Mouse (Mus musculus) hindbrain, embryonic 15.5 days (tissue): ENCODE measurements at regions not wholly inside any gene's neighbourhood (a gene's known extent, or its start where the extent isn't known, plus 50 kb on each side); places are given as distances from the start of the nearest gene placed in this dataset.

Experiments
- ATAC-seq: fragments of 200-750 bp; cut with Nextera tagmentation; 2 replicates; pipeline ENCODE4 v1.8.0; 2017; ENCODE audit warnings: low read depth, moderate number of reproducible peaks, moderate TSS enrichment; ENCODE audit not compliant: low FRiP score
- H3K27ac ChIP-seq: fragments of 300-500 bp; sonication (generic); replicated peaks from 2 replicates; pipeline ENCODE4 v1.5.1; 2015; ENCODE audit warnings: mild to moderate bottlenecking, inconsistent platforms
- H3K27me3 ChIP-seq: fragments of 300-500 bp; sonication (generic); 2 replicates; pipeline ENCODE4 v1.6.1; 2015; ENCODE audit warnings: control low read depth, inconsistent platforms
- H3K36me3 ChIP-seq: fragments of 300-500 bp; sonication (generic); 2 replicates; pipeline ENCODE4 v1.6.1; 2015; ENCODE audit warnings: control low read depth, inconsistent platforms
- H3K4me1 ChIP-seq: fragments of 300-500 bp; sonication (generic); replicated peaks from 2 replicates; pipeline ENCODE4 v1.6.1; 2015; ENCODE audit warnings: control low read depth, inconsistent platforms
- H3K4me2 ChIP-seq: fragments of 300-500 bp; sonication (generic); 2 replicates; pipeline ENCODE4 v1.6.1; 2015; ENCODE audit warnings: moderate library complexity, mild to moderate bottlenecking, inconsistent platforms
- H3K4me3 ChIP-seq: fragments of 300-500 bp; sonication (generic); 2 replicates; pipeline ENCODE4 v1.5.1; 2015; ENCODE audit warnings: mild to moderate bottlenecking, inconsistent platforms
- H3K9ac ChIP-seq: fragments of 300-500 bp; sonication (generic); 2 replicates; pipeline ENCODE4 v1.6.1; 2015; ENCODE audit warnings: inconsistent platforms
- H3K9me3 ChIP-seq: fragments of 300-500 bp; sonication (generic); 2 replicates; pipeline ENCODE4 v1.6.1; 2016; ENCODE audit warnings: control low read depth, inconsistent platforms
- WGBS: fragments of 180-500 bp; shearing (Covaris S2); methylation state at CpG from one replicate; pipeline ENCODE4 v1.1.7; 2015; 5-methylcytosine and 5-hydroxymethylcytosine counted together

- H3K27ac ChIP-seq, result no peak overlapping the region
- no peak overlapping the region for H3K4me2 ChIP-seq
Measured at GRCm38 (mm10) chr8:116243493-116243892, 261.3 kb upstream of the Dynlrb2 start.

GRCm38 (mm10) chr8:116242972-116243371, 261.8 kb upstream of the Dynlrb2 start:
- no peak overlapping the region for H3K4me3 ChIP-seq

More at GRCm38 (mm10) chr8:116243493-116243892, 261.3 kb upstream of the Dynlrb2 start:
- Histone ChIP-seq H3K27me3 (0 out of 2 replicates have a peak, but pooled peaks cover 8% of the 10 kb centered on the region), H3K36me3 (no peaks in the 10 kb centered on the region), H3K4me1 (peaks cover 11% of the 10 kb centered on the region), H3K4me3 (no peak overlapping the region), H3K9me3 (no peaks in the 10 kb centered on the region), H3K9ac (no peak overlapping the region)
- 43% methylated on average over 8 of the region's 8 CpGs for WGBS
- ATAC-seq, result peak; percentile 59; the same call in 1 of the 2 replicates

GRCm38 (mm10) chr8:116241987-116242242, 262.9 kb upstream of the Dynlrb2 start:
- H3K4me2 ChIP-seq, result no peak overlapping the region
- H3K27me3 ChIP-seq, result 0 out of 2 replicates have a peak, but pooled peaks cover 8% of the 10 kb centered on the region
- 83% methylated on average over 5 of the region's 5 CpGs for WGBS
- peaks cover 11% of the 10 kb centered on the region for H3K4me1 ChIP-seq
- no peaks in the 10 kb centered on the region for H3K9me3 ChIP-seq
- H3K27ac ChIP-seq, result no peak overlapping the region
- no peak overlapping the region for H3K9ac ChIP-seq
- no peaks in the 10 kb centered on the region for H3K36me3 ChIP-seq
- no peak overlapping the region for H3K4me3 ChIP-seq
- ATAC-seq, result no peak

More at GRCm38 (mm10) chr8:116242972-116243371, 261.8 kb upstream of the Dynlrb2 start:
- peaks cover 11% of the 10 kb centered on the region for H3K4me1 ChIP-seq
- H3K9ac ChIP-seq, result no peak overlapping the region
- no peaks in the 10 kb centered on the region for H3K9me3 ChIP-seq
- H3K27me3 ChIP-seq, result 0 out of 2 replicates have a peak, but pooled peaks cover 8% of the 10 kb centered on the region
- no peak overlapping the region for H3K27ac ChIP-seq
- H3K36me3 ChIP-seq, result no peaks in the 10 kb centered on the region
- no peak for ATAC-seq
- 73% methylated on average over 5 of the region's 5 CpGs for WGBS
- H3K4me2 ChIP-seq, result no peak overlapping the region

- H3K4me3 ChIP-seq, result no peak overlapping the region
- peaks cover 11% of the 10 kb centered on the region for H3K4me1 ChIP-seq
- 55% methylated on average over 11 of the region's 11 CpGs for WGBS
- ATAC-seq, result no peak
- H3K27me3 ChIP-seq, result 0 out of 2 replicates have a peak, but pooled peaks cover 8% of the 10 kb centered on the region
- no peak overlapping the region for H3K27ac ChIP-seq
- no peak overlapping the region for H3K9ac ChIP-seq
- H3K9me3 ChIP-seq, result no peaks in the 10 kb centered on the region
- no peak overlapping the region for H3K4me2 ChIP-seq
- no peaks in the 10 kb centered on the region for H3K36me3 ChIP-seq
Measured at GRCm38 (mm10) chr8:116241146-116241986, 263.4 kb upstream of the Dynlrb2 start.

GRCm38 (mm10) chr8:116238670-116239069, 266.1 kb upstream of the Dynlrb2 start:
- no peak for ATAC-seq

GRCm38 (mm10) chr8:116237561-116238100, 267.1 kb upstream of the Dynlrb2 start:
- no peak for ATAC-seq
- Histone ChIP-seq H3K4me1 (0 out of 2 replicates have a peak, but pooled peaks cover 4% of the 10 kb centered on the region), H3K27ac (no peak overlapping the region), H3K9ac (no peak overlapping the region), H3K27me3 (0 out of 2 replicates have a peak, but pooled peaks cover 8% of the 10 kb centered on the region), H3K9me3 (no peaks in the 10 kb centered on the region), H3K4me3 (no peak overlapping the region), H3K4me2 (no peak overlapping the region), H3K36me3 (no peaks in the 10 kb centered on the region)
- WGBS, result 73% methylated on average over 3 of the region's 3 CpGs

More at GRCm38 (mm10) chr8:116238670-116239069, 266.1 kb upstream of the Dynlrb2 start:
- Histone ChIP-seq H3K9me3 (no peaks in the 10 kb centered on the region), H3K36me3 (no peaks in the 10 kb centered on the region), H3K27me3 (0 out of 2 replicates have a peak, but pooled peaks cover 8% of the 10 kb centered on the region), H3K4me3 (no peak overlapping the region), H3K4me2 (no peak overlapping the region), H3K4me1 (peaks cover 8% of the 10 kb centered on the region), H3K27ac (no peak overlapping the region), H3K9ac (no peak overlapping the region)
- 84% methylated on average over 1 of the region's 1 CpGs for WGBS

GRCm38 (mm10) chr8:116229654-116230136, 275.1 kb upstream of the Dynlrb2 start:
- Histone ChIP-seq H3K36me3 (no peaks in the 10 kb centered on the region), H3K4me2 (no peak overlapping the region), H3K4me3 (no peak overlapping the region), H3K4me1 (peaks cover 3% of the 10 kb centered on the region; the same call in 1 of the 2 replicates), H3K9me3 (no peaks in the 10 kb centered on the region), H3K27me3 (peaks cover 2% of the 10 kb centered on the region; the same call in 1 of the 2 replicates), H3K9ac (no peak overlapping the region), H3K27ac (no peak overlapping the region)
- 11% methylated on average over 5 of the region's 5 CpGs for WGBS
- ATAC-seq, result no peak; the same call in 1 of the 2 replicates

GRCm38 (mm10) chr8:116227003-116227402, 277.8 kb upstream of the Dynlrb2 start:
- no peak overlapping the region for H3K27ac ChIP-seq
- no peak overlapping the region for H3K4me2 ChIP-seq
- no peak overlapping the region for H3K9ac ChIP-seq
- peaks cover 3% of the 10 kb centered on the region; the same call in 1 of the 2 replicates for H3K4me1 ChIP-seq
- H3K4me3 ChIP-seq, result no peak overlapping the region
- H3K36me3 ChIP-seq, result no peaks in the 10 kb centered on the region
- H3K9me3 ChIP-seq, result no peaks in the 10 kb centered on the region
- 63% methylated on average over 9 of the region's 11 CpGs for WGBS
- no peak for ATAC-seq
- peaks cover 2% of the 10 kb centered on the region; the same call in 1 of the 2 replicates for H3K27me3 ChIP-seq

GRCm38 (mm10) chr8:116223235-116223634, 281.5 kb upstream of the Dynlrb2 start:
- 95% methylated on average over 2 of the region's 2 CpGs for WGBS
- Histone ChIP-seq H3K36me3 (no peaks in the 10 kb centered on the region), H3K9ac (no peak overlapping the region), H3K27me3 (no peaks in the 10 kb centered on the region), H3K4me1 (no peaks in the 10 kb centered on the region), H3K4me2 (no peak overlapping the region), H3K27ac (no peak overlapping the region), H3K4me3 (no peak overlapping the region), H3K9me3 (no peaks in the 10 kb centered on the region)
- ATAC-seq, result no peak

GRCm38 (mm10) chr8:116215909-116216308, 288.9 kb upstream of the Dynlrb2 start:
- H3K36me3 ChIP-seq, result no peaks in the 10 kb centered on the region
- H3K9ac ChIP-seq, result no peak overlapping the region
- H3K9me3 ChIP-seq, result no peaks in the 10 kb centered on the region; the same call in 1 of the 2 replicates
- no peak overlapping the region for H3K27ac ChIP-seq
- no peak overlapping the region for H3K4me2 ChIP-seq
- no peaks in the 10 kb centered on the region for H3K4me1 ChIP-seq
- H3K27me3 ChIP-seq, result no peaks in the 10 kb centered on the region
- no peak for ATAC-seq
- no peak overlapping the region for H3K4me3 ChIP-seq
- WGBS, result 70% methylated on average over 5 of the region's 5 CpGs

GRCm38 (mm10) chr8:116215286-116215860, 289.4 kb upstream of the Dynlrb2 start:
- no peaks in the 10 kb centered on the region for H3K27me3 ChIP-seq
- H3K4me2 ChIP-seq, result no peak overlapping the region
- H3K4me1 ChIP-seq, result no peaks in the 10 kb centered on the region
- no peak overlapping the region for H3K9ac ChIP-seq
- H3K9me3 ChIP-seq, result no peaks in the 10 kb centered on the region; the same call in 1 of the 2 replicates
- no peaks in the 10 kb centered on the region for H3K36me3 ChIP-seq
- 66% methylated on average over 5 of the region's 5 CpGs for WGBS
- ATAC-seq, result no peak
- no peak overlapping the region for H3K27ac ChIP-seq
- H3K4me3 ChIP-seq, result no peak overlapping the region

GRCm38 (mm10) chr8:116203631-116204030, 301.1 kb upstream of the Dynlrb2 start:
- Histone ChIP-seq H3K4me1 (peaks cover 8% of the 10 kb centered on the region), H3K9me3 (no peaks in the 10 kb centered on the region), H3K4me2 (no peak overlapping the region), H3K9ac (no peak overlapping the region), H3K27me3 (no peaks in the 10 kb centered on the region), H3K36me3 (no peaks in the 10 kb centered on the region), H3K27ac (no peak overlapping the region), H3K4me3 (no peak overlapping the region)
- 52% methylated on average over 2 of the region's 2 CpGs for WGBS
- ATAC-seq, result no peak
